Mouse (Mus musculus) adrenal gland, postnatal 25 days (tissue): ENCODE results near the gene Hlf. TPM values are rescaled to one million over a fixed set of nuclear protein-coding genes. Genes with fewer than 3 reads are reported as not detected.

Source experiments
- DNase-seq: peaks from one replicate; pipeline ENCODE4 v3.0.0; 2021; ENCODE audit warnings: mixed read lengths
- total RNA-seq: library from RNA; stranded (reverse); gene quantifications from 2 replicates; pipeline ENCODE4 v1.2.3, GENCODE M21; 2021

The Hlf gene
- total RNA-seq, 1 experiment from 2014 or later = 17.9 TPM

DNA sequence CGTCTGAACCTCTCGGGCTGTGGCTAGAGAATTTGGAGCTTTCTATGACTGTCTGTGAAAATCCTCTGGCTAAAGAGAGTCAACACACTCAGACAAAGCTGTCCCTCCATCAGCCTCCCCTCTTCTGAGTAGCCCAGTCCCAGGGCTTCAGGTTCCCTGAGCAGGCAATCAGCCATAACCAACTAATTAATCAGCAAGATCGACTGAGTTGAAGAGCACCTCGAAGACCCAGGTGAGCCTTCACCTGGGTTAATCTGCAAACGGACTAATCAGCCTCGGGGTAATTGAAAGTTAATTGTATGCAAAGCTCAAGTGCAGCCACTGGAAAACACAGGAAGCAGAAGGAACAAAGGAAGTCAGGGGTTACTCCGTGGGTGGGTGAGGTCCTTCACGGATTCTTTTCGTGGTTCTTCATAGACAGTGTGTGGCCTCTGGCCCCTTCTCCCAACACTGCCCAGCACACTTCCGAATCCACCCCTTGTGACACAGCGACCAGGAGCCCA, 19.9 kb downstream of the Hlf start:
- no peak for DNase-seq

DNA sequence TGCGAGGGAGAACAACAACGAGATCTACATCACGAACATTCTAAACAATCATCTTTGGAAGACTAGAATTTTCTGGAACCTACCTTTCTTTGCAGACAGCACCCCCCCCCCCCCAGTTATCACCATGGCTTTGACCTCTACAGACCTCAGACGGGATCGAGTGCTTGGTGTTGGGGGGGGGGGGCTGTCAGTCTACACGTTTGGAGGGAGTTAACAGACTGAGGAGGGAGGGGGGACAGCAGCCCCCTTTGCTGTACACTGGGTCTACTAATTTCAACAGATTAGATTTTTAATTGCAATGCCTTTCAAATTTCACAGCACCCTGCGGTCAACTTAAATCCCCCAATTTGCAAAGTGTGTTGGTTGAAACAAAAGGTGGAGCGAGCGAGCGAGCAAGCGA, 20.3 kb downstream of the Hlf start:
- DNase-seq = no peak

DNA sequence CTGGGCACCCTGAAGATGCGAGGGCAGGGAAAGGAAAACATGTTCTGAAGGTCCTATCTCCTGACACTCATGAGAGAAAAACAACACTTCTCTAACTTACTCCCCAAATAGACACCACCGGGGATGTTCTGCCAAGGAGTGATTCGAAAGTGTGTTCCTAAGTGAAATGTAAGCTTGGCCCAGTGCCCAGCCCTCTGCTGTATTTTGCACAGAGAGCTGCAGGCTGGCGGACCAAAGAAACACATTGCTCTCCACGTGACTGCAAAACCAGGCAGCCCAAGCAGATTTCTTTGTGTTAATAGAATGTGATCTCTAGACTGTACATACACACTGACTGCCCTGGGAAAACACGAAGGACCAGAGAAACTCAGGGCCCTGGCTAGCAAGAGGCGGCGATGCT, 21.1 kb downstream of the Hlf start:
- peak; percentile 86 for DNase-seq

DNA sequence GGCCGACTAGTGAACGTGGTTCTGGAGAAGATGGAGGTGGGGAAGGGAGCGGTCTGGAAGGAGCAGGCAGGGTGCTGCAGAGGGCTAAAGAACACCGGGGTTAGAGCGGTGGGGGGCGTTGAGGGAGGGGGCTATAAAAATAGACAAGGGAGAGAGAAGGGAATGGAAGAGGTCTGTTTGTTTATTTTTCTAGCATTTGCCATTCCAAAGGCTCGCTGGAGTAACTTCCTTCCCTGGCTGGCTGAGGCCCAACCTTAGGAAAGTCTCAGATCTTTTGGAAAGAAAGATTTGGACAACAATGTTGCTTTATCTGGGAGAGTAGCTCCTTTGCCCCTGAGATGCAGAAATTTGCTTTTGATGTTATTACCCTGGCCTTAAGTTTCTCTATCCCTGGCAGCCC, 21.6 kb downstream of the Hlf start:
- DNase-seq = no peak

DNA sequence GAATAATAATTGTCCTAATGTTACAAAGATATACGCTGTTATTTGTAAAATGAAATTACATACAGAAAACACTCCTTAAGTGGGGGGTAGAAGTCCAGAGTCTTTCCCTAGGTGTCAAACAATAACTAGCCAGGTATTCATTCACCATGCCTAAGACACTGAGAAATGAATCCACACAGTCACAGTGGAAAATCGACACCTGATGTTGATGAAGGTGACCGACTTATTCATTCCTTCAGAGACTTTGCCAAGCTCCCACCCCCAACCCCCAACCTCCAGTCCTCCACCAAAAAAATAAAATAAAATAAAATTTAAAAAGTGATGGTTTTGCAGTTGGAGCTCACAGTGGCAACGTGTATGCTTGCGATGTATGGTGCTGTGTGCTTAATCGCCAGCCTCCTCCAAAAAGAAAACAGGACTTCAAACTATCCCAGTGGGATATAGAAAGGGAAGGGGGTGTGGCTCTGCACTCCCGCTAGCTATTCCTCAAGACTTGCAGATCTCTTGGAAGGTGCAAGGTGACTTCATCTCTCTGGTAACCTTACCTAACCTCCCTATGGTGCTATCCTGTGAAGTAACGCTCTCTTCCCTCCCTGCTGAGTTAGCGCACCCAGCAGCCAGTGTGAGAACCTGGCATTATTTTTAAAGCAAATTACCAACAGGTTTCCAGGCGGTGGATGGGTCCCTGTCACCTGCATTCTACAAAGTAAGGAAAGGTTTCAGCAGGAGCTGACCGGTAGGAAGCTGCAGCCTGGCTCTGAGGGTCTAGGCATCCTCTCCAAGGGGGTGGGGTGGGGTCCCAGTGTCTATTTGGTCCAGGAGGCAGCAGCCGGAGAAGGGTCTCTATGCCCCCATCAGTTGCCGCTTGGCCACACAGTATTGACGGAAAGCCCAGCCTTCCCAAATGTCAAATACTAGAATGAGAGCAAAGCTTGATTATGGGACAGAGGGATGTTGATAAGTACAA, 22.5 kb downstream of the Hlf start:
- DNase-seq = no peak

DNA sequence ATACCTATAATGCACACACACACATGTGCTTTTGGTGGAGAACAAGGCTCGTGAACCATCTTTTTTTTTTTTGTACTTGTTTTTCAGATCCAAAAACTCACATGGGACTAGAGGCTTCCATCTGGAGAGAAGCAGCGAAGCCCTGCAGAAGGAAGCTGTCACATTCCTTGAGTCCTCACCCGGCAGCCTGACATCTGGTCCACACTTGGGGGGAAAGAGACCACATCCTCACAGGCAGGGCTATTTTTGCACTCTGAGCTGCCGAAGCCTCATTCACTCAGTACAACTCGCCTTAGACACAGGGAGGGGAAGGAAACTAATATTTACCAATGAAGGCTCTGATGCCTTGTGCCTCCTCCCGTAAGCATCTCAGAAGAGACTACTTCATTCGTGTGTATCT, 25.8 kb downstream of the Hlf start:
- DNase-seq = no peak

DNA sequence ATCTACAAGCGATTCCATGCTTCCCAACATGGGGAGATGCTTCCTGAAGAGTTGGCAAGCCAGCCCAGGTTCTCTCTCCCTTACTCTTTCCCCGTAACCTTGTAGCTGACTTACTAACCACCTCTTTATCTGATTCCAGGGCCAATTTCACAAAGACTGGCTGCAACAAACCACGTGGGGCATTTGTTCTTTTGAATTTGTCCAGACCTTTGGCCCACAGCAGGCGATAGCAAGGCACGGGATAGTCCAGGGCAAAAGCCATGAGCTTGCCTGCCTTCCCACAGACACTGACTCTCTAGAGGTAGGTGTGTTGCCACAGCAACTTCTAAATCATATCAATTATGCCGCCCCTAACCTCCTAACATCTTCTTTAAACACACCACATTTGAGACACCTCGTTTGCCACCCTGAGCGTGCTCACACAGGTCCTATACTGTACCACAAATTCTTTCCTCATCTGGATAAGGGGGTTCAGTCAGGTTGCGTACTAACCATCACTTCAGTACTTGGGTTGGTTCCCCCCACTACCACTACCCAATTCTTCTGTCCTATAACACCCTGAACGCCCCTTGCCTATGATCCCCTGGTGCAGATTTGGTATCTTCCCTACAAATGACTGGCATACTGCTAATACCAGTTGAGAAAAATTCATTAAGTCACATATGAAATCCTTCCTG, 26.7 kb downstream of the Hlf start:
- DNase-seq = no peak

DNA sequence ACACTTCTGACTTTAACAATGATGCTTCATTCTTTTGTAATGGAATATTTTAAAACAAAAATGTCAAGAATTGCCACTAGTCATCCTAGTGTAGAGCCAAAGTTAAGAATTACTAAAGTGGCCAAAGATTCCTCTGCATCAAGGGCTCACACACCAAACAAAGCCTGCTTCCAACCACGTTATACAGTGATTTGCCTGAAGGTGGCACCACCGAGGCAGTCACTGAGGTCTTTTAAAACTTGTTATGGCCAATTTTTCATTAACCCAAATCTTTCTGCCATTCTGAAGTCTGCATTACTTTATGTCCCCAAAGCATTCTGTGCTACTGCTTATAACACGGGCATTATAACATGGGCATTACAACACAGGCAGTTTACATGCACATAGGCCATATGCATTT, 27.3 kb downstream of the Hlf start:
- DNase-seq = peak; percentile 33

DNA sequence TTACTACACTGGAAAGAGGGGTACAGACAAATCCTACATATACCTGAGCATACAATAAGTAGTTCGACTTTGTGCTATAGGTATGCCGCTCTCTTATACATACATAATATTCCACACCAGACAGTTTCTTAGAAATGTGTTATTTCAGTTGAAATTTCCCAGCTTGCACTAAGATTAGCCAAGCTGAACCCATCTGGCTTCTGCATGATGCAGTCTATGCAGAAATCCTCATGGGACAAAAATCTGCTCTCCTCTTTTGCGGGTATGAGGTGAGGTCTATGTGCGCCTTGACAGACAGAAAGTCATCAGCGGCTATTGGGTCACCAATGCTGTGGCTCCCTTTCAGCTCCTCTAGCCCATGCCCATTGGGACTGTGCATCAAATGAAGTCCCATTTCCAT, 30.2 kb downstream of the Hlf start:
- DNase-seq = no peak

DNA sequence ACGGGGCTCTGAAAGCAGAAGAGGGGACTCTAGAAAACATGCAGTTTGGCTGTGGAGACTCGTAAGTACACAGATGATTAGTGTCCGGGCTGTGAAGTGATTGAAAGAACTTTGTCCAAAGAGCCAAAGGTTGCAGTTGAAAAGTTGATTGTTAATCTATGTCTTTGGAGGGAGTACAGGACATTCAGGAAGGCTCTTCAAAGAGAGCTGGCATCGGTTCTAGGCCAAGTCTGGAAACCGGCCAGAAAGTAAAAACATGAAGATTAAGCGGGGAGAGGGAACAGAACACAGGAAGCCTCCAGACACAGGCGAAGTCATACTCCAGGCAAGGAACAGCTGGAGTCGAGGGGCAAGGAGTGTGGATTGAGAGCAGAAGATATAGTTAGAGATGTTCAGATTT, 32.6 kb downstream of the Hlf start:
- no peak for DNase-seq

DNA sequence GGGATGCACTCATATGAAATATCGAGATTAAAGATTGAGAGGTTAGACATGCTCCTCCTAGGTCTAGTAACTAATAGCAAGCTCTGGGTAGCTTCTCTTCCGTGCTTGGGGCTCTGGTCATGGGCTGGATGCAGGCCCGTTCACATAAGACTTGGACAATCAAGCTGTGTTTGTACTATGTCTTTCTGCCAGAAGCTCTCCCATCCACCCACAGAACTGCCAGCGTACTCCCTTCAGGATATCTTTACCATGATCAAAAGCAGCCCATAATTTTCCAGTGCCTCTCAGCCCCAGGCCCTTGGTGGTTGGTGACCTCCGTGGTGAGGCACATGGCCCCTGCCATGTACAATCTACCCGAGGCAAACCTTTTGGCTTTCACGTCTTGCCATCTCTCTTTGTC, 33.3 kb downstream of the Hlf start:
- no peak for DNase-seq

DNA sequence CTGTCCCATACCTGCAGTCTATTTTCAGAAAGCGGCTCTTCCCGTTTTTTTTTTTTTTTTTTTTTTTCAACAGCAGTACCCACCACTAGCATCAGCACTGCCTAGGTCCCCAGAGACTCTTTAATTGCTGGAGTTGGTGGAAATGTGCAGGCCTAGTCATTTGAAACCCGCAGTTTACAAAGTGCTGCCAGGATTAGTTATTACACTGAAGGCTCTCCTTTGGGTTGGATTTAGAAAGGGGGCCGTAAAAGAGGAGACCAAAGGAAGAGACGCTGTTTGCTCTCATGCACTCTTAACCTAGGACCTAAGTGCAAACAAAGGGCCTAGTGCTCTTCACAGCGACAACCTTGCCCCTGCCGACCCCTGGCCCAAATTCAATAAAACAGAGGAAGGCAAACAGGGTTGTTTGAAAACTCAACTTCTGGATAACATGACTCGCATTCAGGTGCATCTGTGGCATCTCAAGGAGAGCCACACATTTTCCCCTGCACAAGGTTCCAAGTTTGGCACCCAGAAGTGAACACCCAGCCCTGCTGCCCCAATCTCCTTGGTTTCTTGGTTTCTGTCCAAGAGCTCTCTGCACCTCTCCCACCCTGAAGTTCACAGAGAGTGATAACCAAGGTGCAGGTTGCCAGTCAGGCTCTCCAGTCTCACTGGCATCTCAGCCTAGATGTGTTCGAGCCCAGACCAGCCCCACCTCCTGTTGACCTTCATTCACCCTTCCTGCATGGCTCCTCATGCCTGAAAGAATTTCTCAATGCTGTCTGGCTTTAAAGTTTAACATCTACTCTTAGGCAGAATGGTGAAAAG, 34.0 kb downstream of the Hlf start:
- DNase-seq = no peak

DNA sequence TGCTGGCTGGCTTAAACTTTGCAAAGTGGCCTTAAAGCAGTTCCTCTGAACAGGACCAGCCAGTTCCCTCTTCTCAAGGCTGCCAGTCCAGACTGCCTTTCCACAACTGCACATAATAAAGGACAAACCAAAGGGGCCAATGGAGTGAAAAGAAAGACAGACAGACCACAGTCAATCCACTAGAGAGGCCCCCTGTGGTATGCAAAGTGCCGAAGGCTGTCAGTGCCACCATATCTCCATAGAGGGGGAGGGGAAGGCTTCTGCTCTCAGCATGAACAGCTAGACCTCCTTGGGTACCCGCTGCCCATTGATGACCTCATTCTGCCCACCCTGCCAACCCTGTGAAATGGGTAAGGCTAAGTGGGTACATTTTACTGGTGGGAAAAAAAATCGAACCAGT, 34.7 kb downstream of the Hlf start:
- no peak for DNase-seq

DNA sequence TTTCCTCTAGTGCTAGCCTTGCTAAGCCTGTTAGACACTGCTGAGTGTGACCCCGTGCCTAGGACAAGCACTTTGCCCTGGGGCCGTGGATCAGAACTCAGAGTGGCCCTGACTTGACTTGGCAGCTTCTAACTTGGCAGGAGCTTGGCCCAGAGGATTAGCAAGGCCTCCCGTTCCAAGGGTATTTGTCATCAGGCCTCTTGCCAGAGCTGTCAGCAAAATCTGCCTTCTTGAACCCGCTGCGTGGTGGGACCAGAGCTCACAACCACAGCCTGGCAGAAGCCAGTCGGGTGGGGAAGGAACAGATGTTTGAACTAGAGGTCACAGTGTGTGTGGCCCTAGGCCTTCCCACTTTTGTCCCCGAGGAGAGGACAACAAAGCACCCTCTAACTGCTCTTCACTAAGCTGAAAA, 35.4 kb downstream of the Hlf start:
- DNase-seq = peak; percentile 83

DNA sequence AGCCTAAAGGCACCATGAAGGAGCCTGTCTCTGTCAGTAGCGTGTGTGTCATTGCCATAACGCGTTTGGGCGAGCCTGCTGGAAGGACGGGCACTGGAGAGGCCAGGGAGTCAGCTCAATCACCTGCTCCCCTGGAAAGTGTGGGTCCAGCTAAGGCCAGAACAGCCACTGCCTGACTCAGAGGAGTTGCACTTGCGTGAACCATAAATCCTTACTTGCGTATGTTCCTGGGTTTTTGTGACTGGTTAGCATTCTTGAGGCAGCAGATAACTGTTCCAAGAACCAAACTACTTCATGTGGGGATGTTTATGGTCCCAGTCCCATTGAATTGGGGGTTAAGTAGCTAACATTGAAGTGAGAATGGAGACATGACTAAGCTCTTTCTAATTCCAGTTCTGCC, 38.0 kb downstream of the Hlf start:
- DNase-seq = no peak

DNA sequence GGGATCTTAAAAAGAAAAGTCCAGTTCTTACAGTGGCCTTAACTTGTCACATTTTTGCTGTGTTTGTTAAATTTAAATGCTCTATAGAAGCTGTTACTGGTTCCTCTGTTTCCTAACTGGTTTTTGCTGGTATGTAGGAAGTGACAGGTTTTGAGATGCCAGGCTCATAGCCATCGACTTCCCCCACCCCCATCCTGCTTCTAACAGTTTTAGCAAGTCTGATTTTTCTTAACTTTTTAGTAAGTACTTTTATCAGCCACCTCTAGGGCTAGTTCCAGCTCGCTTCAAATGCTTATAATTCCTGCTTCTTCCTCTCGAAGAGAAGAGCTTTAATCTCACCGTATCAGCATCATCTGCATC, 40.6 kb downstream of the Hlf start:
- DNase-seq = no peak

DNA sequence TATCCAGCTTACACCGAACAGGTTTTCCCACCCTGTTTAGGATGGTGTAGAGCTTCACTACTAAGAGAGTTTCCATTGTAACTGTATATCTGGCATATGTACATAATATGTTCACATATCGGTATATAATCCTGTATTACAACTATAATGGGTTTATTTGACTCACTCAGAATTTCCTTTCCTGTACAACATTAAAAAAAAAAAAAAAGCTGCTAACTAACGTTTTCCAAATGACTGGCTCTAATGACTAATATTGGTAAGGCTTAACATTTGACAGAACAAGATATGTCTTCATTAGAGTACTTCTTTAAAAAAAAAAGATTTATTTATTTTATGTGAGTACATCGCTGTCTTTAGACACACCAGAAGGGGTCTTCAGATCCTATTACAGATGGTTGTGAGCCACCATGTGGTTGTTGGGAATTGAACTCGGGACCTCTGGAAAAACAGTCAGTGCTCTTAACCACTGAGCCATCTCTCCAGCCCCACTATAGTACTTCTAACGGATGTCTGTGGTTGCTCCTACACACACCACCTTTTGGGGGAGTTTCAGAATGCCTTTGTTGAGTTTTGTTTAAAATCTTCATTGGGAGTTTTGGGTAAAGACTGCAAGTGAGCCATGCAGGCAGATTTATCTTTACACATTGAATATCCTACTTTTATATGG, 41.1 kb downstream of the Hlf start:
- no peak for DNase-seq

DNA sequence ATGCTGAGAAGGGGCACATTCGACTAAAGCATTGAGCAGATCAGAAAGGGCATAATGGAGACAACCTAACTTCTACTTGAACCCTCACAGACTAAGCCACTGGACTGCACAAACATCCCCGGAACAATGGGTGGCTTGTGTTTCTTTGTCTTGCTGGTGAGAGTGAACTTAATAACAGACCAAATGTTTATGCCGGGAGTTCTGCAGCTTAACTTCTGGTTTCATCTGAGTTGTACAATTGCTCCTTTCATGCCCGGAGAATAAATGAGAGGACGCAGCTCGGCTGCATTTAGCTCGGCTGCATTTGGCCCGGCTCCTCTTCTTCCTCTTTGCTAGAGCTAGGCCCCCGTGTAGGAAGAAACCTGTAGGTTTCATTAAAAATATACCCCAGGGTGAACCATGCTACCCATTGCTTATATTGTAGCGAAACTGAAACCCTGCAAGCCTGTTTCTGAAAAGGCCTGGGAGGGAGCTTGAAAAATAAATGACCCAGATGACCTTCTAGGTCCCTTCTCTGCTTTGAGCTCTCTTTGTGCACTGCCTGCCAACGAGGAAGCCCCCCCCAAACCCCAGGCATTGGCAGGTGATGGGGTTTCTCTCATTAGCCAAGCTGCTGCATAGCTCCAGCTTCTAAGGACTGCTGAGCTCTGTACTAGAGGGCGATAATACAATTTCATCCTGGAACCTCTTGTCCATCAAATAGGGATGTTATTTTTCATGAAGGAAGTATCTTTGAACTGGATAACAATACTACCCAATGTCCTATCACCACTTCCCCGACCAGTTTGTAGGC, 42.8 kb downstream of the Hlf start:
- DNase-seq = no peak

DNA sequence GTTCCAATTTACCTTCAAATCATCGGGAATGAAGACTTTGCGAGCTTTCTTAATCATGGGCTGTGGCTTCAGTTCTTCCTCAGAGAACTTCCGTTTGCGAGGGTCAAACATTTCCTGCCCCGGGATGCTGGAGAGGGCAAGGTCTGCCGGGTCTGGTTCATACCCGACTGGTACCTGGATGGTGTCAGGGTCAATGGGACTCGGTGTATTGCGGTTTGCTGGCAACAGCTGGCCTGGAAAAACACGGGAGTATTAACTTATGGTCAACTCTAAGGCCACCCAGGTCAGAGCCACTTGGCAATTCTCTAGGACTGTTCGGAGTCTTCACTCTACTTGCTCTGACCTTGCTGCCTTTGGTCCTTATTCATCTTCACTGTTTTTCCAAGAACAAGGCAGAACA, 44.9 kb downstream of the Hlf start:
- no peak for DNase-seq

DNA sequence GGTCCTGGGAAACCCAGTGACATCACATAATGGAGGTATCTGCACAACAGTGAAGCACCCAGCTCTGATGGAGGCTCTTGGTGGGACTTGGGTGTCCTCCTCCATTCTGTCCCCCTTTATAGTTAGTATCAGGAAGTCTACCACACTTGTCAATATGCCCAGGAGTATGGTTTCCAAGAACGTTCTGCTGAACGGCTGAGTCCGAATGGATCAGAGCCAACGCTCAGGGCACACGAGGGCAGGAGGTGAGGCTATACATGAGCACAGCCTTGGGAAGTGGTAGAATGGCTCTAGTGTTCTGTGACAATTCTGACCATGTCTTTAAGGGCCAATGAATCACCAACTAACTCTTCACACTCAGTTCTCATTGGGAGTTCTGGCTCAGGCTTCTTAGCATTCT, 47.8 kb downstream of the Hlf start:
- no peak for DNase-seq

DNA sequence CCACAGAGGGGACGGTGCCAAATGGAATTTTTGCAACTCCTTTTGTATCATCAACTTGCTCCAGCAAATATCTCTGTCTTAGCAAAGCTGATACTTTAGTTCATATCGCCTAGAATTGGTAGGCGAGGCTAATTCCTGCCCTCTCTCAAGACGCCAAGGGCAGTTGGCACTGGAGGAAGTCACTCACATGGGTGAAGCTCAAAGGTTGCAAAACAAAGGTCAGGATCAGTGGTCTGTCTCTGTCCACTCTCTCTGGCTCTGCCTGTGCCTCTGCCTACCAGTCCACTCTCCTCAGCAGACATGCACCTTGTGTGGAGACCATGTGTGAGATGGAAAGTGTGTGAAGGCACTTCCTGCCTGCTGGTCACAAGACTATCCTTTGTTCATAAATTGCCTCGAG, 48.4 kb downstream of the Hlf start:
- DNase-seq = no peak
